Mouse (Mus musculus): ENCODE data around the gene Gm29110.
"Not testable (repeated sequence)": the region's sequence is repeated elsewhere in the genome, so short reads cannot be mapped to it uniquely, and the experiment has no call there.

Gm29110 gene

GRCm38 (mm10) chrY:74470231-74470630, at the start of gene Gm29110:
Gene Gm29110 (plus strand): TSS chrY:74470531.
- not testable (repeated sequence) for DNase-seq

Measured in cerebellum, postnatal 10 days (tissue).